Mouse (Mus musculus): Measurements from ENCODE around the gene Wbp4.
A peak's percentile ranks its signal among the peaks of the same experiment; 100 is the strongest.
"Not testable (repeated sequence)": the region's sequence is repeated elsewhere in the genome, so short reads cannot be mapped to it uniquely, and the experiment has no call there.

Wbp4 gene

DNA sequence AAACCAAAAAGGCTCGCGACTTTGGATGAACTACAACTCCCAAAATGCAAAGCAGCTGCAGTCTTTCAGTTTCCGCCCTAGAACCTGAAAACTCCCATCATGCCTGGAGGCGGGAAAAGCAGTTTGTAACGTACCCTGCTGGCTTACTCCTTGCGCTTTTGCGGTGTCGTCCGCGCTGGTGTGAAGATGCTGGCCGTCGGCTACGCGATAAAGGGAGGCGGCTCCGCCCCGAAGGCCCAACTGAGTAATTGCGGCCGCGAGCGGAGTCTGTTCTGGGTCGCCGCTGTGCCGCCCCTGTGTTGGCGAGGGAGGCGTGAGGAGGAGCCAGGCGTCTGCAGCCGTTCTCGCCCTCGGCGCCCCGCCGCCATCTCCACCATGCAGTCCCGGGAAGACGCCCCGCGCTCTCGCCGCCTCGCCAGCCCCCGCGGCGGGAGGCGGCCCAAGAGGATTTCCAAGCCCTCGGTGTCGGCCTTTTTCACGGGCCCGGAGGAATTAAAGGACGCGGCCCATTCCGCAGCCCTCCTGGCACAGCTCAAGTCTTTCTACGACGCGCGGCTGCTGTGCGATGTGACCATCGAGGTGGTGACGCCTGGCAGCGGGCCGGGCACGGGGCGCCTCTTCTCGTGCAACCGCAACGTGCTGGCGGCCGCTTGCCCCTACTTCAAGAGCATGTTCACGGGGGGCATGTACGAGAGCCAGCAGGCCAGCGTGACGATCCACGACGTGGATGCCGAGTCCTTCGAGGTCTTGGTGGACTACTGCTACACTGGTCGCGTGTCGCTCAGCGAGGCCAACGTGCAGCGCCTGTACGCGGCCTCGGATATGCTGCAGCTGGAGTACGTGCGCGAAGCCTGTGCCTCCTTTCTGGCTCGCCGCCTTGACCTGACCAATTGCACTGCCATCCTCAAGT, 29.4 kb downstream of the Wbp4 start, which contains the start of gene Kbtbd6:
Kbtbd6 (plus strand) TSS at position 155 of the 910 bp plus-strand sequence.
- DNase-seq: peak; percentile 61

DNA sequence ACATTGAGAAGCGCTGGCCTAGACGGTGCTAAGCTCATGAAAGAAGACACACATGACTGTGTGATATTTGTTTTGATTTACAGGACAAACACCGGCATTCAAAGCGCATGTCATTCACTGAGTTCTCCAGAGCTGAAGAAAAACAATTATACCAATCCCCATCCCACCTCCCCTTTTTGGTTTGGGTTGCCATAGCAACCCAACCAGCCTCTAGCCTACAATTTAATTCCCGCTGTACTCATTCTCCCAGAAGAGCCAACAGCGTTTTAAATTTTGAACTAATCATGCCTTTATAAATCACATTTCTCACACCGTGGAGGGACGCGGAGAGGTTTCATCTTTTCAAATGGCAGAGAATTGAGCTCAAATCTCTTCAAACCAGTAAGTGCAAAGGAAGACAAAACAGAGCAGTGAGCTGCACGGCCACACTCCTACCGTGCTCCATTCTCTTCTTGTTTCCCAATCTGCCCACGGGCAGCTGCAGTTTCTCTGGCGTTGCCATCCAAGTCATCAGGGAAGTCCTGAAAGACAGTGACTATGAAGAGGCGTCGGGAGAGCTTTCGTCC, 36.2 kb downstream of the Wbp4 start:
- DNase-seq: peak; percentile 17

DNA sequence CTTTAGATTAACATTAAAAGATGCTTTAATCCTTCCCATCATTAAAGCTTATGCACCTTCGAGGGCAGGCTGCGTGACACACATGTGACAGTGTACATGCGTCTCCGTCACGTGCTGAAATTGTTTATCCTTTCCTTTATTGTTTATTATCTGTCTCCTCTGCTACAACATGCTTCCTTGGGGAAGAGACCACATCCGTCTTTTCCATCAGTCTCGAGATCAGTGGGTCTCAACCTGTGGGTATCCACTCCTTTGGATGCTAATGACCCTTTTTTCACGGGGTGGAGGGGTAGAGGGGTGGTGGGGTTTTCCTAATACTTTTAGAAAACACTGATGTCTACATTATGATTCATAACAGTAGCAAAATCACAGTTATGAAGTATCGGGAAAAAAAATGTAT, 36.7 kb downstream of the Wbp4 start:
- no peak for DNase-seq

DNA sequence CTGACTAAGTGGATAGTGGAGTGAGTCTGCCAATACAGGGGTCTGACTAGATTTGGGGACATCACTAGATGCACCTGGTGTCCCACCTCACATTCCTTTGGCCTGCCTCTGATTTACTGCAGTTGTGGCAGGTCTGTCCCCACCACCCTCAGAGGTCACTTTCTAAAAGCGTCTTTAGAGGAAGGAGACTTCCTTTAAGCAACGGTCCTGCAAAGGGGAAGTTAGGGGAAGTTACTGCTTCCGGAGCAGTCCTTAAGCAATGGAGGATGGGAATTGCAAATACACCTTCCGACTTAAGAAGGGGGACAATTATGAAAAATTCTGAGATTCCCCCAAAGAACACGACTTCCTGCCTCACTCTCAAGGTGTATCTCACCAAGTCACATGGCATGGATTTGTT, 39.9 kb downstream of the Wbp4 start:
- DNase-seq: no peak

DNA sequence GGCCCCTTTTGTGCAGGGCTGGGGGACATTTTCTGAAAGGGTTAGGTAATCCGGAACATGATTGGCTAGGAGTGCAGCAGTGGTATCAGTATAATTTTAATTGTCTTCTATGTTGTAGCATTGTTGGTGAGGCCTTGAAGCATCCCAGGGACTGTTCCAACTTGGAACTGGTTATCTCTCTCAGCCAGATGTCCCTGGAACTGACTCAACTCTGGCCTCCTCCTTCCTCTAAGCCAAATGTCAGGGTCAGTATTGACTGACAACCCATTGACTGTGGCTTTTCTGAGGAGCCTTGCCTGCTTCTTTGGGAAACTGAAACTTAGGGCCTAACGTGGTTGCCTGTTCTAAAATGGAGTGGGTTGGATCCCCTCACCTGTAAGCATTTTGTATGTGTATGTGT, 40.7 kb downstream of the Wbp4 start:
- DNase-seq: no peak

DNA sequence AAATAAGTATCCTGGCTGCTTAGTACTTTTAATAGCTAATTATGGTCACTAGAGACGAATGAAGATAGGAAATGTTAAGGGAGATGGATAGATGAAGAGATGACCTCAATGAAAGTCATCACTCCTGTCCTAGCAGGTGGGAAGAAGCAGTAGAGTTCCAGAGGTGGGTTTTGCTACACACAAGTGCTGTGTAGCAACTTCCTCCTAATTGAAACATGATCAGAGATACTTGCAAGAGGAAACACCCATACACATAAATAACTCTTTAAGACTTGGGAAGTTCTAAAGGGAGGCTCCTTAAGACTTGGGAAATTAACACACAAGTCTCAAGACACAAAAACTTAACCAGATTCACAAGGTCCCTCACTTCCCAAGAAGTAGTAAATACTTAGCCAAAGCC, 47.3 kb downstream of the Wbp4 start:
- no peak for DNase-seq

DNA sequence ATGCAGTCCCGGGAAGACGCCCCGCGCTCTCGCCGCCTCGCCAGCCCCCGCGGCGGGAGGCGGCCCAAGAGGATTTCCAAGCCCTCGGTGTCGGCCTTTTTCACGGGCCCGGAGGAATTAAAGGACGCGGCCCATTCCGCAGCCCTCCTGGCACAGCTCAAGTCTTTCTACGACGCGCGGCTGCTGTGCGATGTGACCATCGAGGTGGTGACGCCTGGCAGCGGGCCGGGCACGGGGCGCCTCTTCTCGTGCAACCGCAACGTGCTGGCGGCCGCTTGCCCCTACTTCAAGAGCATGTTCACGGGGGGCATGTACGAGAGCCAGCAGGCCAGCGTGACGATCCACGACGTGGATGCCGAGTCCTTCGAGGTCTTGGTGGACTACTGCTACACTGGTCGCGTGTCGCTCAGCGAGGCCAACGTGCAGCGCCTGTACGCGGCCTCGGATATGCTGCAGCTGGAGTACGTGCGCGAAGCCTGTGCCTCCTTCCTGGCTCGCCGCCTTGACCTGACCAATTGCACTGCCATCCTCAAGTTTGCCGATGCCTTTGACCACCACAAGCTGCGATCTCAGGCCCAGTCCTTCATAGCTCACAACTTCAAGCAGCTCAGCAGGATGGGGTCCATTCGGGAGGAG, 54.5 kb downstream of the Wbp4 start:
- DNase-seq: not testable (repeated sequence)

DNA sequence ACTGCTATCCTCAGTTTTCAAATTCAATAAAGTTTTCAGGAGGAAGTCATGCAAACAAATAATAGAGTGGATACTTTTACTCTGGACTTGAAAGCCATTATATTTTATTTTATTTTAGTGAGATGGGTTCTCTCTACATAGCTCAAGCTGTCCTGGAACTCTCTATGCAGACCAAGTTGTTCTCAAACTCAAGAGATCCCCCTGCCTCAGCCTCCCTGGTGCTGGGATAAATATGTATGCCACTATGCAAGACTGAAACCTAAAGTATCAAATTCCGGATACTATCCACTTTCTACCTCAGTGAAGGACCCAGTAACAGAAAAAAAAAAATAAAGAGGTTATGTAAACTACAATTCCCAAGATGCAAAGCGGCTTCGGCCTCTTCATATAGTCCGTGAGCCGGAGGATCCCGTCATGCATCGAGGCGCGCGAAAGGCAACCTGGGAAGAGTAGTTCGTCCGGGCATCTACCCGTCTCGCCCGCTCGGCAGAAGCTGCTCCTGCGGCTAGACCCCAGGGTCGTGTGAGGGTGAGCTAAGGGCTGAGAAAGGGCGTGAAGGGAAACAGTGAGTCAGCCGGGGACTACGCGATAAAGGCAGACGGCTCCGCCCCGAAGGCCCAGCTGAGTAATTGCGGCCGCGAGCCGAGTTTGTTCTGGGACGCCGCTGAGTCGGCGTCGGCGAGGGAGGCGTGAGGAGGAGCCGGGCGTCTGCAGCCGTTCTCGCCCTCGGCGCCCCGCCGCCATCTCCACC, 55.2 kb downstream of the Wbp4 start, which contains the start of gene Kbtbd7:
Kbtbd7 (plus strand) TSS at position 533 of the 751 bp plus-strand sequence.
- peak; percentile 86 for DNase-seq

DNA sequence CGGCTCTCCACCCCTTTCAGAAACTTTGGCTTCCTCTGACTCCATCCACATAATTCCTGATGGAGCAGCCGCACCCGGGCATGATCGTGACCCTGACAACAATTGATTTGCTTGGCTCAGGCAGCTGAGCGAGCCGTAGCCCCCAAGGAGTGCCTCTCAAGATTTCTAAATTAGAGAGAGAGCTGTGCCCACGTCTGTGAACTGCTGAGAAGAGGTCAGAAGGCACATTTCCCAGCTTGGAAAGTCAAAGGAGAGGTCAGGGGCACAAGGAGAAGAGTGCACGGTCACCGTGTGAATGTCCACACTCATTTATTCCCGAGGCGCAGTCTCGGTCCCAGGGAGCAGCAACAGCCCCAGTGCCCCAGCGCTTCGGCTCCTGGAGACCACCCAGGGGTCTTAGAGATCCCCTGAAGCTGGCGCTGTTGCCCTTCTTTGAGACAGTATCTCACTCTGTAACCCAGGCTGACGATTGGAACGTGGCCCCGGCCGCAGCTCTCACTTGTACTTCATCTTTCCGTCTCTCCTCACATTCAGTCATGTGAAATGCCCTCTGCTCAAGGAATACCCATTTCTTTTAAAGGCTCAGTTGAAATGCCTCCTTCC, 61.1 kb downstream of the Wbp4 start:
- peak; percentile 9 for DNase-seq

DNA sequence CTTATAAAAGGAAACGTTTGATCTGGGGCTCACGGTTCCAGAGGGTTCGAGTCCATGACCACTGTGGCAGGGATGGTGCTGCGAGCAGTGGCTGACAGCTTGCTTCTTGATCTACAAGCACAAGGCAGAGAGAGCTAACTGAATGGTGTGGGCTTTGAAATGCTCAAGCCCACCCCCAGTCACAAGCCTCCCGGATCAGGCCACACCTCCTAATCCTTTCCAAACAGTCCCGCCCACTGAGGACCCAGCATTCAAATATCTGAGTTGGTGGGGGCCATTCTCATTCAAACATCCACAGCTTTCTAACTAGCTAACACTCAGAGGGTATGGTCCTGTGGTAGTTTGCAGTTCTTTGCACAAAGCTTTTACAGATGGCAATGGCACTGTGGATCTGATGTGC, 68.2 kb downstream of the Wbp4 start:
- DNase-seq: no peak

DNA sequence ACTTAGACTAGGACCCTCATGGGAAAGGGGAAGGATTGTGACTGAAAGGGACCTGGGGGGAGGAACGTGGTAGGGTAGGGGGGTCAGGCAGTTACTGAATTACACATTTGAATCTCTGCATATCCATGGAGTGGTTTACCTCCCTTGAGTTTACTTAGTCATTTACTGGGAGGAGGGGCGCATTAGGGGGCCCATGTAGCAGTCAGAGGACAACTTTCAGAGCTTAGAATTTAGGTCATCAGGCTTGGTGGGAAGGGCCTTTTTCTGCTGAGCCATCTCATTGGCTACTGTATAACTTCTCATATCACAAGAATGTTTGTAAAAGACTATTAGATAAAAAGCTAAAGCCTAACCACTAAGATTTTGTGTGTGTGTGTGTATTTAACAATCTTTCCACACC, 70.7 kb downstream of the Wbp4 start:
- no peak for DNase-seq

Data from right cerebral cortex, postnatal 4 days (tissue).